Mouse (Mus musculus): ENCODE data around the gene Ank2.

DNA sequence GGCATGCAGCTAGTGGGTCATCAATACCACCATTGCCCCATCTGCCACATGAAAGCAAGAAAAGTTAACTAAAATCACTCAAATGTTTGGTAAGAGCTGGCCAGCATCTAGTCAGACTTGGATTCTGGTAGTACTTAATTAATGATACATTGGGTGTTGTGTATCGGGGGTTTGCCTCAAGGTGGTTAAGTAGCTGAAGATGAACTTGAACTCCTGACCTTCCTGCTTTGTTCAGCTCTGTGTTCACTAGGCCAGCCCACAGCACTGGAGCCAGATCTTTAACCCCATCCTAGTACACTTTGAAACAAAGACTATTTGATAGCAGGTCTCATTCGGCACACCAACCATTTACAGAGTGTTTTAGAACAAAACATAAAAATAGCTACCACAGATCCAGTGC is 242.5 kb downstream of the Ank2 start:
- TF ChIP-seq POLR2A (IDR thresholded peaks at IDR 0.05; ENCODE audit: low read depth, low read length) (no peak), CTCF (IDR thresholded peaks at IDR 0.05; ENCODE audit: extremely low read depth, insufficient read length, insufficient replicate concordance, low read depth, low read length) (no peak)

All from small intestine, adult 2 months (tissue).